Mouse (Mus musculus) intestine, embryonic 14.5 days (tissue): Measurements from ENCODE around the gene Man1c1. TPM values are rescaled to one million over a fixed set of nuclear protein-coding genes. Genes with fewer than 3 reads are reported as not detected.

Source experiments
- ATAC-seq: fragments of 200-750 bp; cut with Nextera tagmentation; replicated peaks from 2 replicates; pipeline ENCODE4 v1.8.0; 2017; ENCODE audit warnings: low read depth, moderate number of reproducible peaks, moderate TSS enrichment, moderate library complexity; ENCODE audit not compliant: low FRiP score, low TSS enrichment
- DNase-seq: peaks from one replicate; pipeline ENCODE4 v3.0.0-alpha.2; 2018; ENCODE audit warnings: low spot score
- H3K27ac ChIP-seq: fragments of 300-500 bp; sonication (generic); 2 replicates; pipeline ENCODE4 v1.5.1; 2014; ENCODE audit warnings: low read depth, mild to moderate bottlenecking, control low read depth
- H3K27me3 ChIP-seq: fragments of 300-500 bp; sonication (generic); replicated peaks from 2 replicates; pipeline ENCODE4 v1.6.1; 2014; ENCODE audit warnings: low read length, control low read depth; ENCODE audit not compliant: control insufficient read depth, insufficient read depth
- H3K36me3 ChIP-seq: fragments of 300-500 bp; sonication (generic); 2 replicates; pipeline ENCODE4 v1.6.1; 2014; ENCODE audit warnings: low read length, control low read depth; ENCODE audit not compliant: control insufficient read depth, insufficient read depth
- H3K4me1 ChIP-seq: fragments of 300-500 bp; sonication (generic); replicated peaks from 2 replicates; pipeline ENCODE4 v1.6.1; 2014; ENCODE audit warnings: low read length, control low read depth, mixed read lengths; ENCODE audit not compliant: control insufficient read depth, insufficient read depth
- H3K4me2 ChIP-seq: fragments of 300-500 bp; sonication (generic); 2 replicates; pipeline ENCODE4 v1.6.1; 2014; ENCODE audit warnings: low read length
- H3K4me3 ChIP-seq: fragments of 300-500 bp; sonication (generic); 2 replicates; pipeline ENCODE4 v1.5.1; 2014; ENCODE audit warnings: low read depth, low read length, control low read depth, mixed read lengths
- H3K9ac ChIP-seq: fragments of 300-500 bp; sonication (generic); 2 replicates; pipeline ENCODE4 v1.6.1; 2014; ENCODE audit warnings: mild to moderate bottlenecking, low read length
- H3K9me3 ChIP-seq: fragments of 300-500 bp; sonication (generic); 2 replicates; pipeline ENCODE4 v1.6.1; 2016; ENCODE audit warnings: low read length, control low read depth; ENCODE audit not compliant: control insufficient read depth
- WGBS: fragments of 180-500 bp; shearing (Covaris S2); extraction: QIAGEN DNeasy Blood & Tissue Kit; methylation state at CpG from one replicate; pipeline ENCODE4 v1.1.7; 2014; 5-methylcytosine and 5-hydroxymethylcytosine counted together
- polyA plus RNA-seq: library from polyadenylated mRNA; unstranded; fragments of >200 nt; fragmentation: Nextera tagmentation; extraction: Ambion mirVana; gene quantifications from 2 replicates; pipeline ENCODE4 v1.2.1, GENCODE M21; 2014

The Man1c1 gene
- polyA plus RNA-seq, 1 experiment from 2014 or later, result 3.6 TPM

DNA sequence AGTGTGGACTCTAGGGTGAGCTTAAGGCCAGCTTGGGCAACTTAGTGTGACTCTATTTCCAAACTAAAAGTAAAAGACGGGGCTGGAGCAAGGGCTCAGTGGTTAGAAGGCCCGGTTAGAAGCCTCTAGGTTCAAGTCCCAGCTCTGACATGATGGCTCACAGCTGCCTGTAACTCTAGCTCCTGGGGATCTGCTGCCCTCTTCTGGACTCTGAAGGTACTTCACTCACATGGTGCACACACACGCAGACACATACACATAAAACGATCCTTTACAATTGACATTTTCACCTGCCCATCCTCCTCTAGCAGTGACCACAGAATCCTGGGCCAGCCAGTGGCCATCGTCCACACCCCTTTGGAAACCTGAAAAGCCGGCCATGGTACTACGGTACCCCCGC, 154.2 kb downstream of the Man1c1 start:
- H3K4me1 ChIP-seq, result peaks cover 15% of the 10 kb centered on the region
- no peak overlapping the region for H3K4me2 ChIP-seq
- ATAC-seq (no peak), DNase-seq (no peak)
- H3K36me3 ChIP-seq, result peaks cover 34% of the 10 kb centered on the region
- peaks cover 7% of the 10 kb centered on the region; the same call in 1 of the 2 replicates for H3K9me3 ChIP-seq
- H3K27me3 ChIP-seq, result no peaks in the 10 kb centered on the region
- no peak overlapping the region for H3K9ac ChIP-seq
- H3K4me3 ChIP-seq, result no peak overlapping the region
- WGBS, result 98% methylated on average over 8 of the region's 8 CpGs
- no peak overlapping the region for H3K27ac ChIP-seq

DNA sequence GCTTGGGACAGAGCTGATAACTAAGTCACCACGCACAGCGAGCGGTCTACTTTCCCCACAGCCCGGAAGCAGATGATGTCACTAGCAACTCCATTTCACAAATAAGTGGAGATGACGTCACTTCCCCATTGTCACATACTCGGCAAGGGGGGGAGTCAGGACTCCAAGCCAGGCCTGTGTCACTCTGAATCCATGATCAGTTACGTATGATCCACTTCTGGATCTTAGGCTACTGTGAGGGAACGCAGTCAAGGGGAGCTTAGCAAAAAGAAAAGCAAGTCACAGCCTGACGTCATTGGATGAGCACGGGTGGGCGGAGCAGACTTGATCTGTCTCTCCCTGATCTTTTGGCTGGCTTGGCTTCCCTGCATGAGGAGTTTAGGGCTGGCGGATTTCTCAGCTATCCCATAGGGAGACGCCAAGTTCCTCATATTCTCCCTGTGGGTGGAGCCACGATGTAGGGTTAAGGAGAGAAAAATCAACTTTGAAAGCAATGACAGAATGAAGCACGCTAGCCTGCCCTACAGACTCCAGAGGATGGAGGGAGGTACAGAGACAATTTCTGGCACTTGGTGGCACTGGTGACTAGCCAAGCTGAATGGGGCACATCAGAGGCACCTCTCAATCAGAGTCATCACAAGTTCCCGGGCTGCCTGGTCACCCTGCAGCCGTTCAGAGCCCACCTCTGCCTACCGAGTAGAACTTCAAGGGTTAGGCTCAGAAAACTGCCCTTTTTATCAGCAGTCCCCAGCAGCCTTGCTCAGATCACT, 155.7 kb downstream of the Man1c1 start:
- peaks cover 44% of the 10 kb centered on the region for H3K36me3 ChIP-seq
- no peak overlapping the region for H3K4me2 ChIP-seq
- no peaks in the 10 kb centered on the region for H3K27me3 ChIP-seq
- 73% methylated on average over 18 of the region's 18 CpGs for WGBS
- no peak overlapping the region for H3K4me3 ChIP-seq
- DNase-seq (no peak), ATAC-seq (no peak)
- no peak overlapping the region for H3K27ac ChIP-seq
- peaks cover 15% of the 10 kb centered on the region for H3K4me1 ChIP-seq
- H3K9me3 ChIP-seq, result peaks cover 7% of the 10 kb centered on the region; the same call in 1 of the 2 replicates
- H3K9ac ChIP-seq, result no peak overlapping the region

DNA sequence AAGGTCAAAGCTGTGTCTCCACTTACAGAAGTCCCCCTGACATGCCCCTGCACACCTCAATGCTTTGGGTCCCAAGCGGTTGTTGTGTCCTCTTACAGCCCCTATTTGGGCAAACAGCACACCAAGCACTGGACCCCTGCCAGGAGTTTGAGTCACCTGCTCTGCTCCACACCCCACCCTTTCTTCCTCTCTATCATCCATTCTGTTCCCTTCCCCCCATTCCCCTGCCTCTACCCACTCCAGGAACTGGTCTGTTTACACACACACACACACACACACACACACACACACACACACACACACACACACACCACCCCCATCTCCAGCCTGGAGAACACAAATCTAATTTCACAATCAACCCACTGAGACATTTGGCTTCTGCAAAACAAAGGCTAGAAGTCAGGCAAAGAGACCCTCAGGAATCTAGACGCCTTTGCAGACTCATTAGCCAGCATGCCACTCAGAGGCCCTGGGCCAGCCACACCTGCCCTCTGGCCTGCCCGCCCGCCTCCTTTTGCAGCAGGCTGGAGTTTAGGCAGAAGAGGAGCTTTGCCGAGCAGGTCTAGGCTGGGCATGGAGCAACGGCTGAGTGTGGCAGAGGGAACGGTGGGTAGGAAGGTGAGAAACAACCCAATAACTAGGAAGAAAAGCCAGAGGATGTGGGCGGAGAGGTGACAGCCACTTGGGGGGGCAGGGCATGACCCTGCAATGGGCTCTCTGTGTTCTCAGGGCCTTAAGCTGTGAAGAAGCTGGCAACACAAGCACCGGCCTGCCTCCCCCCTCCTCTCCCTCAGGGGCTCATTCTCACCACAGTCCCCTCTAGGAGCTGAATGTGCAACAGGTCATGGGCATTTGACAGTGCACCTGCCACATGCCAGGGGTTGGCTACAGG, 157.0 kb downstream of the Man1c1 start:
- Histone ChIP-seq H3K4me3 (no peak overlapping the region), H3K36me3 (peaks cover 55% of the 10 kb centered on the region), H3K9me3 (peaks cover 7% of the 10 kb centered on the region; the same call in 1 of the 2 replicates), H3K27ac (no peak overlapping the region), H3K4me1 (peaks cover 9% of the 10 kb centered on the region), H3K9ac (no peak overlapping the region), H3K27me3 (no peaks in the 10 kb centered on the region), H3K4me2 (no peak overlapping the region)
- DNase-seq (no peak), ATAC-seq (no peak)
- 70% methylated on average over 9 of the region's 9 CpGs for WGBS

DNA sequence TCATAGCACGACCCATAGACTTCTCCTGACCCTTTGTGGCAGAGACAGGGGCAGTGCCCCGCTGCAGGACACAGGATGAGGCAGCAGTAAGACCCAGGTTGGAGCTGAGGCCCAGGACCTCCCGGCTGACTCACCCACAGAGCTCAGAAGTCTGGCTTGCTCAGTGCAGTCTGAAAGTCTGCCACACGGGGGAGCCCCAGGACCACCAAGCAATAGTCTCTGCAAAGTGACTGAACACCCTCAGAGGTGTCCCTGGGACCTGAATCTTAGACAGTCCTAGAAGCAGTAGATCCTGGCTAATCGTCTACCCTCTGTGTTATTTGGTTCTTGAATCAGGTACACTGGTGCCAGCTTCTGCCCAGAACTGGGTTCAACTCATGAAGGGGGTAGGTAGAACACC, 160.8 kb downstream of the Man1c1 start:
- H3K9ac ChIP-seq, result no peak overlapping the region
- no peaks in the 10 kb centered on the region for H3K27me3 ChIP-seq
- no peak overlapping the region for H3K4me3 ChIP-seq
- ATAC-seq (peak; percentile 76), DNase-seq (peak; percentile 100)
- H3K4me1 ChIP-seq, result peaks cover 4% of the 10 kb centered on the region
- WGBS, result 9% methylated on average over 5 of the region's 5 CpGs
- no peak overlapping the region for H3K4me2 ChIP-seq
- no peak overlapping the region for H3K27ac ChIP-seq
- no peaks in the 10 kb centered on the region for H3K9me3 ChIP-seq
- H3K36me3 ChIP-seq, result peaks cover 71% of the 10 kb centered on the region

DNA sequence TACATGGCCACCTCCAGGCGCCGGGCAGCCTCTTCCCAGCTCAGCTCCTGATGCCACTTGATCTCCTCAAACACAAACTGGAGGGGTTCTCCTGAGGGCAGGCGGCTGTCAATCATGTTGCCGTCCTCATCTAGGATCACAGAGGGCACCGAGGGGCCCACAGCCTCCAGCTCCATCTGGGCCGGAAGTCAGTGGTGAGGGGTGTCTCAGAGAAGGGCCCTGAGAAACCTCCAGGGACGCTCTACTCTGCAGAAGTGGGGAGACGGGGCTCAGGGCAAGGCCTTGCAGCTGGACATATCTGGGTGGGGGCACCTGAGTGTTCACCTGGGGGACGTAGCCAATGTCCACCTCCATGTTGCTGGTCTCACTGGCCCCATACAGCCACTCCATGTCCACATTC, 161.4 kb downstream of the Man1c1 start:
- Histone ChIP-seq H3K27me3 (no peaks in the 10 kb centered on the region), H3K4me2 (no peak overlapping the region), H3K9me3 (no peaks in the 10 kb centered on the region), H3K27ac (no peak overlapping the region), H3K4me1 (peaks cover 4% of the 10 kb centered on the region), H3K9ac (no peak overlapping the region), H3K4me3 (no peak overlapping the region), H3K36me3 (peaks cover 69% of the 10 kb centered on the region)
- DNase-seq (no peak), ATAC-seq (no peak)
- 90% methylated on average over 9 of the region's 9 CpGs for WGBS

DNA sequence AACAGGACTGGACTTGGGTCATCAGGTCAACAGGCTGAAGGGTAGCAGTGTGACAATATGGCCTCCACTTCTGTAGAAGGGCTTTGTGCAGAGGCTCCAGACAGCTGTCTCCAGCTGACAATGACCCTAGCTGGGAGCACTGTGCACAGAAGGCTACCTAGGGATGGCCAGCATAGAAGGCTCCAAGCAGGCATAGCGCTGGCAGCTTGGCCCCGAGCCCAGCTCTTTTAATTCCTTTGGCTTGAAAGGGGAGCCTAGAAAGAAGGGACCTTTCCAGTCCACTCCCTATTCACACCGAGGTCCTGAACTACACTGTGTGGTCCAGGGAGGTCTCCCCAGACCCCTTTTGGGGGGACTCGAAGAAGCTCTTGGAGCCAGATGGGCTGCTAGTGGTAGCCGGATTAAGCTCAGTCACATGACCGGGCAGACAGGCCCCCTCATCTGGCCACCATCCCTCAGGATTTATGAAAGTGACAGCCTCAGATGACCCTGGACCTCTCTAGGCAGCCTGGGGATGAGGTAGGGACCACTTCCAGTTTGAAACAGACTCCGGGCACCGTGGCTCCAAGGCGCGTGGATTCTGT, 165.0 kb downstream of the Man1c1 start:
- no peak overlapping the region for H3K4me3 ChIP-seq
- 85% methylated on average over 10 of the region's 10 CpGs for WGBS
- DNase-seq, result no peak
- H3K36me3 ChIP-seq, result peaks cover 41% of the 10 kb centered on the region
- no peak for ATAC-seq
- no peak overlapping the region for H3K9ac ChIP-seq
- H3K4me1 ChIP-seq, result peaks cover 6% of the 10 kb centered on the region; the same call in 1 of the 2 replicates
- no peak overlapping the region for H3K4me2 ChIP-seq
- no peak overlapping the region for H3K27ac ChIP-seq
- no peaks in the 10 kb centered on the region for H3K27me3 ChIP-seq
- no peaks in the 10 kb centered on the region for H3K9me3 ChIP-seq

DNA sequence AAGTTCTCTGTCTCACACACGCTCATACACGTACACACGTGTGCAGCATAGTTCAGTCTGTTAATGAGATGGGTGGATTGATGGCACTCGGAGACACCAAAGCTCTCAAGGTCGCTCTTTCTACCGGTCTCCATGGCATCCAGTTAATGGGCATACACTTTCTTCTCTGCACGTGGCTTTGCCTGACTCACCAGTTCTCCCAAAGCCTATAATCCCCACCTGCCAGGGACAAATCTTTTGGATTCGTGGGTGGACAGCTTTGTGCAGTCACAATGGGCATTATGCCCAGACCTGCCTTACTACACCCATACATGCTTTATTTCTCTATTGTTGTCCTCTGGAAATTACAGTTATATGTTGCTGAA, 168.3 kb downstream of the Man1c1 start:
- Histone ChIP-seq H3K4me3 (peak overlapping the region; percentile 93), H3K4me2 (peak overlapping the region; percentile 97), H3K27ac (peak overlapping the region; percentile 33; the same call in 1 of the 2 replicates), H3K9ac (peak overlapping the region; percentile 50), H3K27me3 (no peaks in the 10 kb centered on the region), H3K9me3 (no peaks in the 10 kb centered on the region), H3K36me3 (peaks cover 28% of the 10 kb centered on the region), H3K4me1 (peaks cover 23% of the 10 kb centered on the region)
- ATAC-seq, result no peak; the same call in 1 of the 2 replicates
- 6% methylated on average over 8 of the region's 8 CpGs for WGBS
- DNase-seq, result no peak

- WGBS, result under 1% methylated on average over 71 of the region's 71 CpGs
- Histone ChIP-seq H3K9me3 (no peaks in the 10 kb centered on the region), H3K36me3 (peaks cover 29% of the 10 kb centered on the region), H3K27ac (peak within 1 kb of the TSS; percentile 80), H3K4me3 (peak within 1 kb of the TSS; percentile 93), H3K4me2 (peak within 1 kb of the TSS; percentile 97), H3K27me3 (no peaks in the 10 kb centered on the region), H3K4me1 (peaks cover 23% of the 10 kb centered on the region), H3K9ac (peak within 1 kb of the TSS; percentile 77)
- DNase-seq, result peak; percentile 95
- peak; percentile 97 for ATAC-seq
Measured at GRCm38 (mm10) chr4:134534932-134535786, 168.9 kb downstream of the Man1c1 start, which contains the start of gene Mtfr1l. TSS of gene Mtfr1l (minus strand) at chr4:134535387.
